Mouse (Mus musculus): ENCODE data around the gene Hrh3. TPM values are rescaled to one million over a fixed set of nuclear protein-coding genes. Genes with fewer than 3 reads are reported as not detected.

The Hrh3 gene
- polyA plus RNA-seq, 1 experiment: 5.1 TPM

- no peaks in the 10 kb centered on the region for H3K4me1 ChIP-seq (ENCODE audit: control insufficient read depth, insufficient read depth, low read length)
- H3K27me3 ChIP-seq (ENCODE audit: control insufficient read depth, insufficient read depth, low read length): no peaks in the 10 kb centered on the region
- H3K4me3 ChIP-seq (ENCODE audit: control insufficient read depth, low read depth, low read length): no peak overlapping the region
- no peaks in the 10 kb centered on the region for H3K36me3 ChIP-seq (ENCODE audit: control insufficient read depth, insufficient read depth, low read length)
- H3K27ac ChIP-seq (ENCODE audit: control insufficient read depth, insufficient read depth, low read depth, low read length): no peak overlapping the region
- TF ChIP-seq POLR2A (IDR thresholded peaks at IDR 0.05; ENCODE audit: control insufficient read depth, low read depth, low read length) (no peak), CTCF (IDR thresholded peaks at IDR 0.05; ENCODE audit: control insufficient read depth, insufficient read depth, insufficient replicate concordance, low read depth, low read length) (no peak)
Measured at GRCm38 (mm10) chr2:180095711-180096110, 8.6 kb downstream of the Hrh3 start.

GRCm38 (mm10) chr2:180090285-180090684, 14.0 kb downstream of the Hrh3 start:
- H3K36me3 ChIP-seq (ENCODE audit: control insufficient read depth, insufficient read depth, low read length): no peaks in the 10 kb centered on the region
- H3K27me3 ChIP-seq (ENCODE audit: control insufficient read depth, insufficient read depth, low read length): no peaks in the 10 kb centered on the region
- no peak overlapping the region for H3K4me3 ChIP-seq (ENCODE audit: control insufficient read depth, low read depth, low read length)
- no peak overlapping the region for H3K27ac ChIP-seq (ENCODE audit: control insufficient read depth, insufficient read depth, low read depth, low read length)
- no peak for TF ChIP-seq CTCF (IDR thresholded peaks at IDR 0.05; ENCODE audit: control insufficient read depth, insufficient read depth, insufficient replicate concordance, low read depth, low read length)
- TF ChIP-seq POLR2A (IDR thresholded peaks at IDR 0.05; ENCODE audit: control insufficient read depth, low read depth, low read length): no peak
- no peaks in the 10 kb centered on the region for H3K4me1 ChIP-seq (ENCODE audit: control insufficient read depth, insufficient read depth, low read length)

- Histone ChIP-seq H3K27ac (ENCODE audit: control insufficient read depth, insufficient read depth, low read depth, low read length) (no peak overlapping the region), H3K27me3 (ENCODE audit: control insufficient read depth, insufficient read depth, low read length) (no peaks in the 10 kb centered on the region), H3K4me3 (ENCODE audit: control insufficient read depth, low read depth, low read length) (no peak overlapping the region), H3K4me1 (ENCODE audit: control insufficient read depth, insufficient read depth, low read length) (no peaks in the 10 kb centered on the region), H3K36me3 (ENCODE audit: control insufficient read depth, insufficient read depth, low read length) (no peaks in the 10 kb centered on the region; the same call in 1 of the 2 replicates)
- TF ChIP-seq POLR2A (IDR thresholded peaks at IDR 0.05; ENCODE audit: control insufficient read depth, low read depth, low read length) (no peak), CTCF (IDR thresholded peaks at IDR 0.05; ENCODE audit: control insufficient read depth, insufficient read depth, insufficient replicate concordance, low read depth, low read length) (no peak)
Measured at GRCm38 (mm10) chr2:180087472-180087871, 16.8 kb downstream of the Hrh3 start.

GRCm38 (mm10) chr2:180086637-180087027, 17.7 kb downstream of the Hrh3 start:
- H3K27me3 ChIP-seq (ENCODE audit: control insufficient read depth, insufficient read depth, low read length): no peaks in the 10 kb centered on the region
- TF ChIP-seq POLR2A (IDR thresholded peaks at IDR 0.05; ENCODE audit: control insufficient read depth, low read depth, low read length) (no peak), CTCF (IDR thresholded peaks at IDR 0.05; ENCODE audit: control insufficient read depth, insufficient read depth, insufficient replicate concordance, low read depth, low read length) (no peak)
- H3K4me1 ChIP-seq (ENCODE audit: control insufficient read depth, insufficient read depth, low read length): no peaks in the 10 kb centered on the region
- no peak overlapping the region for H3K27ac ChIP-seq (ENCODE audit: control insufficient read depth, insufficient read depth, low read depth, low read length)
- H3K4me3 ChIP-seq (ENCODE audit: control insufficient read depth, low read depth, low read length): no peak overlapping the region
- no peaks in the 10 kb centered on the region; the same call in 1 of the 2 replicates for H3K36me3 ChIP-seq (ENCODE audit: control insufficient read depth, insufficient read depth, low read length)

GRCm38 (mm10) chr2:180085926-180086636, 18.2 kb downstream of the Hrh3 start:
- Histone ChIP-seq H3K4me1 (ENCODE audit: control insufficient read depth, insufficient read depth, low read length) (no peaks in the 10 kb centered on the region), H3K36me3 (ENCODE audit: control insufficient read depth, insufficient read depth, low read length) (no peaks in the 10 kb centered on the region; the same call in 1 of the 2 replicates), H3K27me3 (ENCODE audit: control insufficient read depth, insufficient read depth, low read length) (no peaks in the 10 kb centered on the region), H3K27ac (ENCODE audit: control insufficient read depth, insufficient read depth, low read depth, low read length) (no peak overlapping the region), H3K4me3 (ENCODE audit: control insufficient read depth, low read depth, low read length) (no peak overlapping the region)
- TF ChIP-seq POLR2A (IDR thresholded peaks at IDR 0.05; ENCODE audit: control insufficient read depth, low read depth, low read length) (no peak), CTCF (IDR thresholded peaks at IDR 0.05; ENCODE audit: control insufficient read depth, insufficient read depth, insufficient replicate concordance, low read depth, low read length) (no peak)

GRCm38 (mm10) chr2:180084565-180084964, 19.7 kb downstream of the Hrh3 start:
- Histone ChIP-seq H3K4me1 (ENCODE audit: control insufficient read depth, insufficient read depth, low read length) (no peaks in the 10 kb centered on the region), H3K36me3 (ENCODE audit: control insufficient read depth, insufficient read depth, low read length) (no peaks in the 10 kb centered on the region; the same call in 1 of the 2 replicates), H3K27me3 (ENCODE audit: control insufficient read depth, insufficient read depth, low read length) (no peaks in the 10 kb centered on the region), H3K27ac (ENCODE audit: control insufficient read depth, insufficient read depth, low read depth, low read length) (no peak overlapping the region), H3K4me3 (ENCODE audit: control insufficient read depth, low read depth, low read length) (no peak overlapping the region)
- TF ChIP-seq POLR2A (IDR thresholded peaks at IDR 0.05; ENCODE audit: control insufficient read depth, low read depth, low read length) (no peak), CTCF (IDR thresholded peaks at IDR 0.05; ENCODE audit: control insufficient read depth, insufficient read depth, insufficient replicate concordance, low read depth, low read length) (no peak)

- H3K4me3 ChIP-seq (ENCODE audit: control insufficient read depth, low read depth, low read length): peak overlapping the region; percentile 33; the same call in 1 of the 2 replicates
- no peaks in the 10 kb centered on the region for H3K27me3 ChIP-seq (ENCODE audit: control insufficient read depth, insufficient read depth, low read length)
- H3K36me3 ChIP-seq (ENCODE audit: control insufficient read depth, insufficient read depth, low read length): no peaks in the 10 kb centered on the region; the same call in 1 of the 2 replicates
- H3K4me1 ChIP-seq (ENCODE audit: control insufficient read depth, insufficient read depth, low read length): no peaks in the 10 kb centered on the region
- H3K27ac ChIP-seq (ENCODE audit: control insufficient read depth, insufficient read depth, low read depth, low read length): no peak overlapping the region
- no peak for TF ChIP-seq POLR2A (IDR thresholded peaks at IDR 0.05; ENCODE audit: control insufficient read depth, low read depth, low read length)
- TF ChIP-seq CTCF (IDR thresholded peaks at IDR 0.05; ENCODE audit: control insufficient read depth, insufficient read depth, insufficient replicate concordance, low read depth, low read length): no peak
Measured at GRCm38 (mm10) chr2:180083063-180083462, 21.2 kb downstream of the Hrh3 start.

Data from testis, adult 2 months (tissue).